Mouse (Mus musculus): Measurements from ENCODE around the gene Upb1. TPM values are rescaled to one million over a fixed set of nuclear protein-coding genes. Genes with fewer than 3 reads are reported as not detected.
A peak's percentile ranks its signal among the peaks of the same experiment; 100 is the strongest.

Upb1 gene
- polyA plus RNA-seq, 1 experiment from 2014 or later: 40.4 TPM

GRCm38 (mm10) chr10:75412114-75413103 lies 11.5 kb downstream of the Upb1 start:
- Histone ChIP-seq H3K9ac (ENCODE audit: low read depth, low read length) (no peak overlapping the region), H3K4me3 (ENCODE audit: low read depth, low read length) (no peak overlapping the region), H3K9me3 (replicated peaks; ENCODE audit: control insufficient read depth, low read length) (no peaks in the 10 kb centered on the region), H3K27me3 (ENCODE audit: control insufficient read depth, insufficient read depth, low read depth, low read length) (no peaks in the 10 kb centered on the region), H3K36me3 (ENCODE audit: control insufficient read depth, insufficient read depth) (no peaks in the 10 kb centered on the region), H3K4me1 (ENCODE audit: control insufficient read depth, low read depth, low read length) (no peaks in the 10 kb centered on the region; the same call in 1 of the 2 replicates), H3K4me2 (ENCODE audit: low read depth, low read length) (no peak overlapping the region), H3K27ac (ENCODE audit: low read length) (peak overlapping the region; percentile 79)
- ATAC-seq (ENCODE audit: low read depth): peak; percentile 38
- WGBS (ENCODE audit: insufficient replicate concordance): 63% methylated on average over 27 of the region's 27 CpGs

- WGBS (ENCODE audit: insufficient replicate concordance): 62% methylated on average over 7 of the region's 7 CpGs
- Histone ChIP-seq H3K9me3 (replicated peaks; ENCODE audit: control insufficient read depth, low read length) (no peaks in the 10 kb centered on the region), H3K4me2 (ENCODE audit: low read depth, low read length) (no peak overlapping the region), H3K4me3 (ENCODE audit: low read depth, low read length) (no peak overlapping the region), H3K27me3 (ENCODE audit: control insufficient read depth, insufficient read depth, low read depth, low read length) (no peaks in the 10 kb centered on the region), H3K4me1 (ENCODE audit: control insufficient read depth, low read depth, low read length) (no peaks in the 10 kb centered on the region; the same call in 1 of the 2 replicates), H3K9ac (ENCODE audit: low read depth, low read length) (no peak overlapping the region), H3K36me3 (ENCODE audit: control insufficient read depth, insufficient read depth) (no peaks in the 10 kb centered on the region), H3K27ac (ENCODE audit: low read length) (no peak overlapping the region)
- ATAC-seq (ENCODE audit: low read depth): no peak
Measured at GRCm38 (mm10) chr10:75414925-75415324, 14.0 kb downstream of the Upb1 start.

GRCm38 (mm10) chr10:75417363-75418042 lies 16.6 kb downstream of the Upb1 start:
- Histone ChIP-seq H3K9me3 (replicated peaks; ENCODE audit: control insufficient read depth, low read length) (no peaks in the 10 kb centered on the region), H3K36me3 (ENCODE audit: control insufficient read depth, insufficient read depth) (peaks cover 2% of the 10 kb centered on the region; the same call in 1 of the 2 replicates), H3K27ac (ENCODE audit: low read length) (no peak overlapping the region), H3K9ac (ENCODE audit: low read depth, low read length) (no peak overlapping the region), H3K27me3 (ENCODE audit: control insufficient read depth, insufficient read depth, low read depth, low read length) (no peaks in the 10 kb centered on the region), H3K4me2 (ENCODE audit: low read depth, low read length) (no peak overlapping the region), H3K4me1 (ENCODE audit: control insufficient read depth, low read depth, low read length) (no peaks in the 10 kb centered on the region; the same call in 1 of the 2 replicates), H3K4me3 (ENCODE audit: low read depth, low read length) (no peak overlapping the region)
- WGBS (ENCODE audit: insufficient replicate concordance): 81% methylated on average over 8 of the region's 8 CpGs
- ATAC-seq (ENCODE audit: low read depth): no peak

- no peaks in the 10 kb centered on the region for H3K9me3 ChIP-seq (replicated peaks; ENCODE audit: control insufficient read depth, low read length)
- 54% methylated on average over 4 of the region's 4 CpGs for WGBS (ENCODE audit: insufficient replicate concordance)
- no peak overlapping the region for H3K27ac ChIP-seq (ENCODE audit: low read length)
- peaks cover 2% of the 10 kb centered on the region; the same call in 1 of the 2 replicates for H3K36me3 ChIP-seq (ENCODE audit: control insufficient read depth, insufficient read depth)
- ATAC-seq (ENCODE audit: low read depth): no peak
- no peaks in the 10 kb centered on the region for H3K27me3 ChIP-seq (ENCODE audit: control insufficient read depth, insufficient read depth, low read depth, low read length)
- no peak overlapping the region for H3K4me2 ChIP-seq (ENCODE audit: low read depth, low read length)
- H3K4me3 ChIP-seq (ENCODE audit: low read depth, low read length): no peak overlapping the region
- H3K9ac ChIP-seq (ENCODE audit: low read depth, low read length): no peak overlapping the region
- H3K4me1 ChIP-seq (ENCODE audit: control insufficient read depth, low read depth, low read length): no peaks in the 10 kb centered on the region
Measured at GRCm38 (mm10) chr10:75418747-75419146, 17.8 kb downstream of the Upb1 start.

GRCm38 (mm10) chr10:75424498-75424901 lies 23.6 kb downstream of the Upb1 start:
- peaks cover 2% of the 10 kb centered on the region; the same call in 1 of the 2 replicates for H3K36me3 ChIP-seq (ENCODE audit: control insufficient read depth, insufficient read depth)
- H3K9me3 ChIP-seq (replicated peaks; ENCODE audit: control insufficient read depth, low read length): no peaks in the 10 kb centered on the region
- WGBS (ENCODE audit: insufficient replicate concordance): 63% methylated on average over 10 of the region's 10 CpGs
- H3K4me3 ChIP-seq (ENCODE audit: low read depth, low read length): no peak overlapping the region
- ATAC-seq (ENCODE audit: low read depth): no peak
- H3K27me3 ChIP-seq (ENCODE audit: control insufficient read depth, insufficient read depth, low read depth, low read length): no peaks in the 10 kb centered on the region
- no peaks in the 10 kb centered on the region; the same call in 1 of the 2 replicates for H3K4me1 ChIP-seq (ENCODE audit: control insufficient read depth, low read depth, low read length)
- peak overlapping the region; percentile 9; the same call in 1 of the 2 replicates for H3K4me2 ChIP-seq (ENCODE audit: low read depth, low read length)
- H3K27ac ChIP-seq (ENCODE audit: low read length): no peak overlapping the region
- no peak overlapping the region for H3K9ac ChIP-seq (ENCODE audit: low read depth, low read length)

GRCm38 (mm10) chr10:75428049-75429003 lies 27.4 kb downstream of the Upb1 start:
- ATAC-seq (ENCODE audit: low read depth): peak; percentile 46
- peaks cover 2% of the 10 kb centered on the region; the same call in 1 of the 2 replicates for H3K4me1 ChIP-seq (ENCODE audit: control insufficient read depth, low read depth, low read length)
- 69% methylated on average over 13 of the region's 13 CpGs for WGBS (ENCODE audit: insufficient replicate concordance)
- H3K27ac ChIP-seq (ENCODE audit: low read length): peak overlapping the region; percentile 81
- no peaks in the 10 kb centered on the region for H3K27me3 ChIP-seq (ENCODE audit: control insufficient read depth, insufficient read depth, low read depth, low read length)
- no peak overlapping the region for H3K4me3 ChIP-seq (ENCODE audit: low read depth, low read length)
- no peaks in the 10 kb centered on the region for H3K36me3 ChIP-seq (ENCODE audit: control insufficient read depth, insufficient read depth)
- H3K9me3 ChIP-seq (replicated peaks; ENCODE audit: control insufficient read depth, low read length): no peaks in the 10 kb centered on the region
- H3K4me2 ChIP-seq (ENCODE audit: low read depth, low read length): no peak overlapping the region
- H3K9ac ChIP-seq (ENCODE audit: low read depth, low read length): no peak overlapping the region

- H3K4me1 ChIP-seq (ENCODE audit: control insufficient read depth, low read depth, low read length): peaks cover 2% of the 10 kb centered on the region; the same call in 1 of the 2 replicates
- 47% methylated on average over 6 of the region's 6 CpGs for WGBS (ENCODE audit: insufficient replicate concordance)
- no peaks in the 10 kb centered on the region for H3K27me3 ChIP-seq (ENCODE audit: control insufficient read depth, insufficient read depth, low read depth, low read length)
- no peaks in the 10 kb centered on the region for H3K9me3 ChIP-seq (replicated peaks; ENCODE audit: control insufficient read depth, low read length)
- H3K4me2 ChIP-seq (ENCODE audit: low read depth, low read length): peak overlapping the region; percentile 11; the same call in 1 of the 2 replicates
- peak; percentile 99 for ATAC-seq (ENCODE audit: low read depth)
- peak overlapping the region; percentile 81 for H3K27ac ChIP-seq (ENCODE audit: low read length)
- H3K36me3 ChIP-seq (ENCODE audit: control insufficient read depth, insufficient read depth): no peaks in the 10 kb centered on the region
- no peak overlapping the region for H3K9ac ChIP-seq (ENCODE audit: low read depth, low read length)
- H3K4me3 ChIP-seq (ENCODE audit: low read depth, low read length): no peak overlapping the region
Measured at GRCm38 (mm10) chr10:75429004-75429380, 28.1 kb downstream of the Upb1 start.

- peak overlapping the region; percentile 11; the same call in 1 of the 2 replicates for H3K4me2 ChIP-seq (ENCODE audit: low read depth, low read length)
- 34% methylated on average over 7 of the region's 7 CpGs for WGBS (ENCODE audit: insufficient replicate concordance)
- peak; percentile 22; the same call in 1 of the 2 replicates for ATAC-seq (ENCODE audit: low read depth)
Measured at GRCm38 (mm10) chr10:75429522-75430146, 28.7 kb downstream of the Upb1 start.

More at GRCm38 (mm10) chr10:75429522-75430146, 28.7 kb downstream of the Upb1 start:
- Histone ChIP-seq H3K27me3 (ENCODE audit: control insufficient read depth, insufficient read depth, low read depth, low read length) (no peaks in the 10 kb centered on the region), H3K36me3 (ENCODE audit: control insufficient read depth, insufficient read depth) (no peaks in the 10 kb centered on the region), H3K27ac (ENCODE audit: low read length) (peak overlapping the region; percentile 73), H3K4me3 (ENCODE audit: low read depth, low read length) (no peak overlapping the region), H3K9ac (ENCODE audit: low read depth, low read length) (no peak overlapping the region), H3K4me1 (ENCODE audit: control insufficient read depth, low read depth, low read length) (peaks cover 2% of the 10 kb centered on the region; the same call in 1 of the 2 replicates), H3K9me3 (replicated peaks; ENCODE audit: control insufficient read depth, low read length) (no peaks in the 10 kb centered on the region)

Measured in liver, embryonic 16.5 days (tissue).